Mouse (Mus musculus) bone marrow, adult 2 months (tissue): Measurements from ENCODE around the gene Ndufaf4. TPM values are rescaled to one million over a fixed set of nuclear protein-coding genes. Genes with fewer than 3 reads are reported as not detected.

ENCODE experiments used
- H3K27ac ChIP-seq: fragments of 200-500 bp; 2 replicates; pipeline ENCODE4 v1.5.1; 2012; ENCODE audit warnings: low read depth, mild to moderate bottlenecking, control low read depth, inconsistent platforms, low read length; ENCODE audit not compliant: control insufficient read depth, poor library complexity, insufficient read depth
- H3K4me1 ChIP-seq: fragments of 200-500 bp; 2 replicates; pipeline ENCODE4 v1.6.1; 2011; ENCODE audit warnings: low read length; ENCODE audit not compliant: control insufficient read depth, insufficient read depth
- H3K4me3 ChIP-seq: fragments of 200-500 bp; replicated peaks from 2 replicates; pipeline ENCODE3; 2011; ENCODE audit warnings: mild to moderate bottlenecking, low read depth, low read length, control low read depth; ENCODE audit not compliant: control insufficient read depth
- CTCF ChIP-seq: fragments of 200-500 bp; IDR thresholded peaks from 2 replicates; pipeline ENCODE4 v1.5.1; 2011; ENCODE audit warnings: low read length, control low read depth; ENCODE audit not compliant: control insufficient read depth, insufficient read depth
- POLR2A ChIP-seq: fragments of 200-500 bp; IDR thresholded peaks from 2 replicates; pipeline ENCODE4 v1.6.1; 2011; ENCODE audit warnings: low read depth, mild to moderate bottlenecking, control low read depth, low read length, borderline replicate concordance; ENCODE audit not compliant: control insufficient read depth
- WGBS: fragments of 180-500 bp; shearing (Covaris S2); methylation state at CpG from one replicate; pipeline ENCODE4 v1.1.7; 2018; 5-methylcytosine and 5-hydroxymethylcytosine counted together
- polyA plus RNA-seq: library from polyadenylated mRNA; stranded (reverse); fragments of >200 nt; gene quantifications from 2 replicates; pipeline ENCODE4 v1.2.4, GENCODE M21; 2011; ENCODE audit warnings: low replicate concordance; ENCODE audit not compliant: missing spikeins, insufficient read depth, insufficient read length

Ndufaf4 gene
- polyA plus RNA-seq, 1 experiment = 11.7 TPM

DNA sequence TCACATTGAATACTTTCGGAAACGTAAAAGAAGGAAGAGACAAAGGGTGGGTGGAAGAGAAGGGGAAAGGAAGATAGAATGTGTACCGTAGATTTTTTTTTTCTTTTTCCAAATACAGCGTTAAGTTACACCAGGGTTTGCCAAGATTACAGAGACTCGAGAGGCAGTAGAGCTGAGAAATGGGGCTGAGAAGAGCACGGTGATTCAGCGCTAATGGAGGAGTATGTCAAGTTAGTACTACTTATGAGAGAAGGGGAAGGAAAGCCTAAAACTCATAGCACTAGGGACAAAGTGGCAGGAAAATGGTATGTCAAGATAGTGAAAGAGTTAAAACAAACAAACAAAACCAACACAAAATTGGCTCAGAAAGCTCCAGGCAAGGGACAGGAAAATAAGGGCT is 532 bp upstream of the Ndufaf4 start:
- TF ChIP-seq CTCF (no peak), POLR2A (no peak)
- Histone ChIP-seq H3K27ac (no peak overlapping the region), H3K4me1 (no peaks in the 10 kb centered on the region; the same call in 1 of the 2 replicates), H3K4me3 (peak overlapping the region; percentile 79)
- WGBS = 6% methylated on average over 7 of the region's 7 CpGs

DNA sequence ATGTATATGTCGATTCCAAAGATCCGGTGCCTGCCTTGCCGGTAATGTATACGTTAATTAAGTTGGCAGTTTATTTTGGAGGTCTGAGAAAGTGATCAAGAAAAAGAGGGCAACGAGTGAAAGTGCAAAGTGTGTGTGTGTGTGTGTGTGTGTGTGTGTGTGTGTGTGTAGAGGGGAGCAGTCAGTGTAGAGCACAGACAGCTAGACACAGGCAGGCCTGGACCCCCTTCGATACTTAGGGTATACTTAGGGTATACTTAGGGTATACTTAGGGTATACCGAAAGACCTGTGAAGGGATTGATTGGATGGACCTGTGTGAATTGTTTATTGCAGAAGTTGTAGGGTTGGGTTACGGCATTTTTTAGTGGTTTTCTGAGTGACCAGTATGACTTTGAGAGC is 753 bp downstream of the Ndufaf4 start:
- H3K4me3 ChIP-seq = peak overlapping the region; percentile 67
- TF ChIP-seq POLR2A (no peak), CTCF (no peak)
- H3K4me1 ChIP-seq = no peaks in the 10 kb centered on the region; the same call in 1 of the 2 replicates
- WGBS = 20% methylated on average over 8 of the region's 8 CpGs
- H3K27ac ChIP-seq = no peak overlapping the region

DNA sequence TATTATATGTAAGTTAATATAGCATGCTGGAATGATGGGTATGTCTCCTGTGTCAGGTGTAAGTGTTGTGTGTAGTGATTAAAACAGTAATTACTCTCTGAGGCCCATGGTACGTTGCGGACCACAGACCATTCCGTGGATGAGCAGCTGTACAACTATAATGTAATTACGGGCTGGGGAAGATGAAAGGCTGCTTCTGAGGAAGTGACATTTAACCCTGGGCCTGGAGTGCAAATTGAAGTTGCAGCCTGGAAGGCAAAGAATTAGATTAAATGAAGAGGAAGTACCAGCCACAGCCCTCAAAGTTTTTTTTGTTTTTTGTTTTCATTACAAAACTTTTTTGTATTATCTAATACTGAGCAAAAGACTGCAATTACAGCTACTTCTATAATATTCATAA is 1.3 kb downstream of the Ndufaf4 start:
- WGBS = 25% methylated on average over 4 of the region's 4 CpGs

DNA sequence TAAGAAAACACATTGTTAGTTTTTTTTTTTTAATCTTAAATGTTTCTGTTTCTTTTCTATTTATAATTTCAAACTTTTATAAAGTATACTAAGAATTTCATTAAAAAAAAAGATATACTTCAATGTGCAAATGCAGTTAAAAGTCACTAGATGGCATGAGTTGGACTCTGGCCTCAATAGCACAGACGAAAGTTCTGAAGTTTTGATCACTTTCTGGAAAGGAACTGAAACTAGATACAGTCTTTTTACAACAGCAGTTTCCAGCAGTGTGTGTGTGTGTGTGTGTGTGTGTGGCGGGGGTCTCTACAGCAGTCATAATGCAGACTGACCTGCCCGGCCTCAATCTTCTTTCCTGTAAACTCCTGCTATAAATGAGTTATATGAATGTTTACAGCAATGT is 9.9 kb downstream of the Ndufaf4 start:
- Histone ChIP-seq H3K4me3 (no peak overlapping the region), H3K27ac (no peak overlapping the region), H3K4me1 (no peaks in the 10 kb centered on the region)
- TF ChIP-seq POLR2A (no peak), CTCF (no peak)
- WGBS = 30% methylated on average over 3 of the region's 3 CpGs

More for the DNA sequence above, 1.3 kb downstream of the Ndufaf4 start:
- Histone ChIP-seq H3K27ac (no peak overlapping the region), H3K4me1 (no peaks in the 10 kb centered on the region; the same call in 1 of the 2 replicates), H3K4me3 (no peak overlapping the region)
- TF ChIP-seq POLR2A (no peak), CTCF (no peak)

DNA sequence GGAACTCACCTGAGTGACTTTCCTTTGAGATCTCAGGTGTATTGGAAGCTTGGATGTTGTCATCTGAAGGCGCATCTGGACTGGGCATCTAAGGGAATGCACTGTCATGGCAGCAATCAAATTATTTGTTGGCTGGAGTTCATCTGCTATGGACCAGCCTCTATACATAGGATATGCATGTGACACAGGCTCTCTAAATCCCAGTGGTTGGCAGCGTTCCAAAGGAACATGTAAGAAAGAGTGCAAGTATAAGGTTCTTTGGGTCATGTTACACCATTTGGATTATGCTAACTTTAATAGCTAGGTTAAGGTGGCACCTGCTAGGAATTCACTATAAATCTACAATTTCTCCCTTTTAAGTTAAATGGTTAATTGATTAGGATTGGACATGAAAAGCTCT is 17.7 kb downstream of the Ndufaf4 start:
- TF ChIP-seq CTCF (no peak), POLR2A (no peak)
- 82% methylated on average over 2 of the region's 2 CpGs for WGBS
- Histone ChIP-seq H3K4me1 (no peaks in the 10 kb centered on the region), H3K27ac (no peak overlapping the region), H3K4me3 (no peak overlapping the region)

DNA sequence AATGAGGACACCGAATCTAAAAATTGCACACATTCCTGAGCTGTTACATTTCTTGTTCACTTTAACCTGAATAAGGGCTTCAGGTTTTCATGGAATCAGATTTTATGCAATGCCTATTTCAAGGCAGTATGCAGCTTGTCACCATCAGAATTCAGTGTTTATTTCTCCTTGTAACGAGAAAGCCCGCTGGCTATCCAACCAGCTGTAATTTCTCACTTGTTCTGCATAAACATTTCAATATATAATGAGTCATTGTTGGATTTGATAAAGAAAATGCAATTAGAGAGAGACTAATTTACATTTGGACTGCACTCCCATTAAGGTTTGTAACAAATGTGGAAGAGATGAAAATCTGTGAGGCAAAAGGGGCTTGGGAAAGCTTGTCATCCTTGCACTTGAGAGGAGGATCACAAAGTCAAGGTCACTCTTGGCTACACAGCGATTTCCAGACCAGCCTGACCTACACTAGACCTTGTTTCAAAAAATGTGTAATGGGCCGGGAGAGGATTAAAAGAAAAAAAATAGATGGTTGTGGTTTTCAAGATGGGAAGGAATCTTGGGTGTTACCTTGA is 22.2 kb downstream of the Ndufaf4 start:
- H3K27ac ChIP-seq = no peak overlapping the region
- WGBS = 73% methylated on average over 5 of the region's 5 CpGs
- no peak overlapping the region for H3K4me3 ChIP-seq
- H3K4me1 ChIP-seq = no peaks in the 10 kb centered on the region
- TF ChIP-seq CTCF = no peak
- TF ChIP-seq POLR2A = no peak

DNA sequence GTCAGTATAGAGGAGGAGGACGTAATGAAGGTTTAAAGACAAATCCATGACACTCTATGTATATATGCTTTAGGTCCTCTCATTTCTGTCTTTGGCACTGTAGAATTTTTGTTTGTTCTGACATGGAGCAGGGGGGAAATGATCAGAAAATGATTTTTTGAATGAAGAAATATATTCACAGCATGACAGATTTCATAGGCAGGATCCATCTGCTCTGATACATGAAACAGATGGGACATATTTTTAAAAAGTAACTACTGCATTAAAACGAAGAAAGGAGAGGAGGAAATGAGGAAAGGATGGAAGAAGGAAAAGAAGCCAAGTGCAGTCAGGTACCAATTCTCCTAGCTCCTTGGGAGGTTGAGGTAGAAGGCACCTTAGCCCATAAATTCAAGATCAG is 26.8 kb downstream of the Ndufaf4 start:
- 59% methylated on average over 2 of the region's 2 CpGs for WGBS
- TF ChIP-seq POLR2A (no peak), CTCF (no peak)

DNA sequence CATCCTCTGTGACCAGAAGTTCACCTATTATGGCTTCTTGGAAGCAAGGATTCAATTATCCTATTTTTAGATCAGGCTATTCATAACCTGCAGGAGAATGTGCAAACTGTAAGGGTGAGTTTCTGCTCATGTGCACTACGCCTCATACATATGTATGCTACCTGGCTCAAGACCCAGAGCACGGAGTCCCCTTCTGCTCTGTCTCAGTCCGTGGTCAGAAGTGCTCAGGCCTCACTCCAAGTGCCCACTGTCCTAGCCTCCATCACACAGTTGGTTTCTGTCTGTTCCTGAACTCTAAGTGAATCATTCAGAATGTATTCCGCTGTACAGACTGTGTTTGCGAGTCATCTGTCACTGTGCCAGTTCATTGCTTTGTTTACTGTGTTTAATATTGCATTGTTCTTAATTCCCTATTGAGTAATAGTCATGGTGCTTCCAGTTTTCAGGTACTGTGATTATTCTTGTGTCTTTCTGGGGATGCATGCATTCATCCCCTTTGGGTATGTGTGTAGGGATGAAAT is 30.4 kb downstream of the Ndufaf4 start:
- H3K27ac ChIP-seq = no peak overlapping the region
- H3K4me3 ChIP-seq = no peak overlapping the region
- TF ChIP-seq POLR2A = no peak
- TF ChIP-seq CTCF = no peak
- WGBS = 77% methylated on average over 5 of the region's 5 CpGs
- no peaks in the 10 kb centered on the region for H3K4me1 ChIP-seq

More for the DNA sequence above, 26.8 kb downstream of the Ndufaf4 start:
- Histone ChIP-seq H3K27ac (no peak overlapping the region), H3K4me3 (no peak overlapping the region), H3K4me1 (no peaks in the 10 kb centered on the region)
